Mouse (Mus musculus) embryo, embryonic 9.5 days (tissue): ENCODE measurements around the gene Tgfbr1.

Experiments used
- DNase-seq: peaks from one replicate; pipeline ENCODE4 v3.0.0-alpha.2; 2017; ENCODE audit errors: extremely low spot score

Tgfbr1 gene

GRCm38 (mm10) chr4:47422194-47422593 lies 69.2 kb downstream of the Tgfbr1 start:
- no peak for DNase-seq

- no peak for DNase-seq
Observed at GRCm38 (mm10) chr4:47422946-47423345, 69.9 kb downstream of the Tgfbr1 start.

GRCm38 (mm10) chr4:47424376-47424775 lies 71.4 kb downstream of the Tgfbr1 start:
- no peak for DNase-seq

- DNase-seq, result no peak
Observed at GRCm38 (mm10) chr4:47425247-47425830, 72.3 kb downstream of the Tgfbr1 start.

GRCm38 (mm10) chr4:47427606-47428005 lies 74.6 kb downstream of the Tgfbr1 start:
- DNase-seq, result no peak

- DNase-seq, result no peak
Observed at GRCm38 (mm10) chr4:47430557-47430956, 77.5 kb downstream of the Tgfbr1 start.

- no peak for DNase-seq
Observed at GRCm38 (mm10) chr4:47431081-47431480, 78.1 kb downstream of the Tgfbr1 start.

- no peak for DNase-seq
Observed at GRCm38 (mm10) chr4:47432766-47433165, 79.7 kb downstream of the Tgfbr1 start.

GRCm38 (mm10) chr4:47435131-47435530 lies 82.1 kb downstream of the Tgfbr1 start:
- DNase-seq, result no peak

GRCm38 (mm10) chr4:47435566-47436360 lies 82.7 kb downstream of the Tgfbr1 start:
- no peak for DNase-seq

GRCm38 (mm10) chr4:47437365-47438340 lies 84.6 kb downstream of the Tgfbr1 start:
- peak; percentile 89 for DNase-seq

- no peak for DNase-seq
Observed at GRCm38 (mm10) chr4:47438956-47439355, 85.9 kb downstream of the Tgfbr1 start.

- DNase-seq, result no peak
Observed at GRCm38 (mm10) chr4:47440951-47441350, 87.9 kb downstream of the Tgfbr1 start.

- DNase-seq, result no peak
Observed at GRCm38 (mm10) chr4:47448526-47448925, 95.5 kb downstream of the Tgfbr1 start.

GRCm38 (mm10) chr4:47449116-47449515 lies 96.1 kb downstream of the Tgfbr1 start:
- no peak for DNase-seq

- no peak for DNase-seq
Observed at GRCm38 (mm10) chr4:47449586-47450522, 96.8 kb downstream of the Tgfbr1 start.
